Mouse (Mus musculus) layer of hippocampus, adult 18-20 months (tissue): Measurements from ENCODE around the gene Jazf1. TPM values are rescaled to one million over a fixed set of nuclear protein-coding genes. Genes with fewer than 3 reads are reported as not detected.

Experiments
- DNase-seq, 2 experiments: peaks; one replicate each; pipeline ENCODE4 v3.0.0; 2022; ENCODE audit warnings: low spot score in 2 of 2
- total RNA-seq, 2 experiments: library from RNA; stranded (reverse); gene quantifications; 2 replicates each; pipeline ENCODE4 v1.2.3; 2021

The Jazf1 gene
- total RNA-seq, 2 experiments from 2014 or later: 29.4 to 34.4 TPM

- no peak for DNase-seq
These were observed 251.1 kb downstream of the Jazf1 start for GRCm38 (mm10) chr6:52817203-52817874.

GRCm38 (mm10) chr6:52805237-52805856 lies 263.1 kb downstream of the Jazf1 start:
- DNase-seq: no peak

- no peak for DNase-seq
These were observed 266.2 kb downstream of the Jazf1 start for GRCm38 (mm10) chr6:52802181-52802580.

GRCm38 (mm10) chr6:52797252-52797800 lies 271.1 kb downstream of the Jazf1 start:
- no peak for DNase-seq

GRCm38 (mm10) chr6:52796691-52797090 lies 271.7 kb downstream of the Jazf1 start:
- no peak for DNase-seq

- DNase-seq: no peak
These were observed 272.3 kb downstream of the Jazf1 start for GRCm38 (mm10) chr6:52796035-52796598.

GRCm38 (mm10) chr6:52795029-52795841 lies 273.2 kb downstream of the Jazf1 start:
- DNase-seq: peak in 1 of 2 experiments; percentile 30

- DNase-seq: no peak
These were observed 276.0 kb downstream of the Jazf1 start for GRCm38 (mm10) chr6:52792455-52792854.

GRCm38 (mm10) chr6:52790781-52791180 lies 277.6 kb downstream of the Jazf1 start:
- DNase-seq: no peak

GRCm38 (mm10) chr6:52790316-52790715 lies 278.1 kb downstream of the Jazf1 start:
- no peak for DNase-seq

- DNase-seq: no peak
These were observed 288.9 kb downstream of the Jazf1 start for GRCm38 (mm10) chr6:52779546-52779945.

GRCm38 (mm10) chr6:52778523-52778922 lies 289.9 kb downstream of the Jazf1 start:
- DNase-seq: no peak

GRCm38 (mm10) chr6:52777034-52777433 lies 291.4 kb downstream of the Jazf1 start:
- DNase-seq: no peak

- no peak for DNase-seq
These were observed 292.5 kb downstream of the Jazf1 start for GRCm38 (mm10) chr6:52775956-52776355.

GRCm38 (mm10) chr6:52775350-52775749 lies 293.1 kb downstream of the Jazf1 start:
- DNase-seq: no peak

GRCm38 (mm10) chr6:52773132-52773531 lies 295.3 kb downstream of the Jazf1 start:
- DNase-seq: no peak

- DNase-seq: no peak
These were observed 297.6 kb downstream of the Jazf1 start for GRCm38 (mm10) chr6:52770789-52771188.

GRCm38 (mm10) chr6:52765206-52765605 lies 303.2 kb downstream of the Jazf1 start:
- no peak for DNase-seq

GRCm38 (mm10) chr6:52752832-52753231 lies 315.6 kb downstream of the Jazf1 start:
- DNase-seq: no peak

GRCm38 (mm10) chr6:52734630-52735029 lies 333.8 kb downstream of the Jazf1 start:
- no peak for DNase-seq

- no peak for DNase-seq
These were observed 338.1 kb downstream of the Jazf1 start for GRCm38 (mm10) chr6:52730338-52730737.
